In the genomic region with DNA sequence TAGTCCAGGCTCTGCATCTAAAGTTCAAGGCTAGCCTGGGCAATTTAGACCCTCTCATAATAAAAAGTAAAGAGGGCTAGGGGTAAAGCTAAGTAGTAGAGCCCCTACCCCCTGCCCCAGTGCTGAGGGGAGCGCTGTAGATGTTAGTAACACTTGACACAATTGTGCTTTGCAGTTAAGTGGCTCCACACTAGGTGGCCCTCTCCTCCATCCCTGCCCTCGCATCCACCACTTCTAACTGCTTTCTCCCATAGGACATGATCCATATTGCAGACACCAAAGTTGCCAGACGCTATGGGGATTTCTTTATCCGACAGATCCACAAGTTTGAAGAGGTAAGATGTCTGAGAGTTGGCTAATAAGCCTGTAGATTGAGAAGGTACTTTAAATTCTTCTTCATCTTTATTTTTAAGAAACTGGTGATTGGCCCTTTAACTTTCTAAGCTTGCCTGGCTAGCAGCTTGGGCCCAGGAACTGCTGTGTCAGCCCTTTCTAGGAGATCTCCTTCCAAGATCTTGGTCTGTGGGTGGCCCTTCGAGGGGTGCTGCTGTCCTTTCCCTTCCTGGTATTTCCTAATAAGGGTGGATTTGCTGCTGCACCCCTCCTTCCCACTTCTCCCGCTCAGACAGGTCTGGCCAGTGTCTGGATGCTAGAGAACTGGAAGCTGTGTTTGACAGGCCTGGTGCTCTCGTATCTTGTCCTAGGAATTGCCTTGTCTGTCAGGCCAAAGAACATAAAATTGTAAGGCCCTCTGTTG, we compare ENCODE assay signal across 9 mouse cellular contexts. TPM values are rescaled to one million over a fixed set of nuclear protein-coding genes. Genes with fewer than 3 reads are reported as not detected.
DNase-seq lines count a peak whose midpoint lies in the region; ATAC-seq and TF ChIP-seq lines count a peak whose summit lies in the region.
"Had no signal": no experiment of that assay in that cellular context is flagged by ENCODE, and none has a peak within 500 bp of the region (broad histone marks: within the 10 kb centered on the region; RNA-seq: fewer than 3 reads in every experiment).

No protein-coding gene starts in this region.

- WGBS in hindbrain, postnatal 0 days, result 69% methylated on average over 7 of the region's 7 CpGs
- 82% methylated on average over 7 of the region's 7 CpGs for WGBS in hindbrain, embryonic 12.5 days
- 49% methylated on average over 7 of the region's 7 CpGs for WGBS in lung, embryonic 14.5 days

- H3K4me3 ChIP-seq in hindbrain, postnatal 0 days (ENCODE audit: low read length), result no peak overlapping the region
- H3K4me3 ChIP-seq in hindbrain, embryonic 12.5 days, result no peak overlapping the region
- no peak overlapping the region for H3K4me3 ChIP-seq in lung, embryonic 14.5 days (ENCODE audit: low read depth, low read length)
- H3K4me3 ChIP-seq: neural tube, embryonic 13.5 days had no signal

- H3K4me1 ChIP-seq in hindbrain, postnatal 0 days (ENCODE audit: insufficient read depth, low read length), result 0 out of 2 replicates have a peak, but pooled peaks cover under 1% of the 10 kb centered on the region
- 0 out of 2 replicates have a peak, but pooled peaks cover 5% of the 10 kb centered on the region for H3K4me1 ChIP-seq in hindbrain, embryonic 12.5 days
- H3K4me1 ChIP-seq in lung, embryonic 14.5 days (ENCODE audit: insufficient read depth), result peaks cover 11% of the 10 kb centered on the region

- ATAC-seq in hindbrain, postnatal 0 days, result no peak
- ATAC-seq in hindbrain, embryonic 12.5 days (ENCODE audit: low FRiP score), result no peak
- peak; percentile 38; the same call in 1 of the 2 replicates for ATAC-seq in lung, embryonic 14.5 days (ENCODE audit: insufficient read depth)
- no peak for ATAC-seq in activated CD4-positive, CD25-positive, alpha-beta regulatory T cell, adult 4 months

- H3K9me3 ChIP-seq in hindbrain, postnatal 0 days (ENCODE audit: low read length), result no peaks in the 10 kb centered on the region
- no peaks in the 10 kb centered on the region for H3K9me3 ChIP-seq in hindbrain, embryonic 12.5 days (replicated peaks)
- H3K9me3 ChIP-seq in lung, embryonic 14.5 days (ENCODE audit: low read depth, low read length), result no peaks in the 10 kb centered on the region
- H3K9me3 ChIP-seq: neural tube, embryonic 13.5 days had no signal

- peak; percentile 70 for TF ChIP-seq CTCF in hindbrain, postnatal 0 days (IDR thresholded peaks at IDR 0.05; ENCODE audit: low read depth)
- TF ChIP-seq CTCF in lung, embryonic 14.5 days (IDR thresholded peaks at IDR 0.05; ENCODE audit: low read depth), result peak; percentile 70

- H3K27ac ChIP-seq in hindbrain, postnatal 0 days, result no peak overlapping the region
- no peak overlapping the region for H3K27ac ChIP-seq in hindbrain, embryonic 12.5 days
- no peak overlapping the region; the same call in 1 of the 2 replicates for H3K27ac ChIP-seq in lung, embryonic 14.5 days (ENCODE audit: low read depth)
- H3K27ac ChIP-seq: neural tube, embryonic 13.5 days had no signal

- H3K27me3 ChIP-seq in hindbrain, postnatal 0 days (ENCODE audit: insufficient read depth, low read length), result no peaks in the 10 kb centered on the region
- no peaks in the 10 kb centered on the region for H3K27me3 ChIP-seq in hindbrain, embryonic 12.5 days
- H3K27me3 ChIP-seq in lung, embryonic 14.5 days (ENCODE audit: insufficient read depth, low read length), result no peaks in the 10 kb centered on the region
- H3K27me3 ChIP-seq: neural tube, embryonic 13.5 days had no signal

- no peak overlapping the region for H3K9ac ChIP-seq in hindbrain, postnatal 0 days (replicated peaks; ENCODE audit: low read length)
- H3K9ac ChIP-seq in hindbrain, embryonic 12.5 days, result no peak overlapping the region
- H3K9ac ChIP-seq in lung, embryonic 14.5 days, result no peak overlapping the region
- H3K9ac ChIP-seq: neural tube, embryonic 13.5 days had no signal

- H3K36me3 ChIP-seq in hindbrain, postnatal 0 days (ENCODE audit: insufficient read depth, low read length), result peaks cover 51% of the 10 kb centered on the region
- peaks cover 78% of the 10 kb centered on the region for H3K36me3 ChIP-seq in hindbrain, embryonic 12.5 days
- H3K36me3 ChIP-seq in lung, embryonic 14.5 days (ENCODE audit: insufficient read depth), result peaks cover 77% of the 10 kb centered on the region

- peak; percentile 49 to 83 for DNase-seq in adrenal gland, adult (ENCODE audit: inconsistent age in 2 of 2, low spot score in 1 of 2)
- no peak for DNase-seq in adrenal gland, adult 8-10 months
- peak; percentile 63 for DNase-seq in hindbrain, postnatal 0 days (ENCODE audit: low spot score)
- DNase-seq in NIH3T3 (ENCODE audit: low read depth), result peak; percentile 79
- peak; percentile 63 for DNase-seq in lung, embryonic 14.5 days
- no peak for DNase-seq in embryo, embryonic 10.5 days (ENCODE audit: low spot score)

- no peak overlapping the region for H3K4me2 ChIP-seq in hindbrain, postnatal 0 days (ENCODE audit: low read depth, low read length)
- no peak overlapping the region for H3K4me2 ChIP-seq in hindbrain, embryonic 12.5 days (replicated peaks)
- H3K4me2 ChIP-seq in lung, embryonic 14.5 days, result no peak overlapping the region
- H3K4me2 ChIP-seq: neural tube, embryonic 13.5 days had no signal

RNA-seq across cellular contexts. Expression of gene Micall1, which starts 15.4 kb away (rescaled TPM):
- total RNA-seq in adrenal gland, adult 8-10 months (2022), result 10 to 100 TPM; 40.6 to 88.2 (median 55.8) TPM
- total RNA-seq in hindbrain, postnatal 0 days (2014; rRNA removed), result 28.1 and 36.4 TPM in 2 replicates
- 8.0 and 9.5 TPM in 2 replicates for polyA plus RNA-seq in hindbrain, postnatal 0 days (2015; fragmentation: Nextera tagmentation; extraction: Ambion mirVana)
- 12.4 and 16.3 TPM in 2 replicates for polyA plus RNA-seq in hindbrain, embryonic 12.5 days (2016; fragmentation: Nextera tagmentation; extraction: Ambion mirVana)
- polyA plus RNA-seq in lung, embryonic 14.5 days (2014; fragmentation: Nextera tagmentation; extraction: Ambion mirVana), result 7.5 and 9.0 TPM in 2 replicates
- polyA plus RNA-seq in activated CD4-positive, CD25-positive, alpha-beta regulatory T cell, adult 4 months (2017; shearing (Covaris generic)), result 10 to 100 TPM; 11.1 to 11.3 TPM

RNA-seq across cellular contexts. Expression of gene Eif3l, which starts 18.3 kb away (rescaled TPM):
- 100 to 1,000 TPM; 136 to 157 (median 140) TPM for total RNA-seq in adrenal gland, adult 8-10 months (2022)
- total RNA-seq in hindbrain, postnatal 0 days (2014; rRNA removed), result 221 and 229 TPM in 2 replicates
- 163 and 164 TPM in 2 replicates for polyA plus RNA-seq in hindbrain, postnatal 0 days (2015; fragmentation: Nextera tagmentation; extraction: Ambion mirVana)
- polyA plus RNA-seq in hindbrain, embryonic 12.5 days (2016; fragmentation: Nextera tagmentation; extraction: Ambion mirVana), result 190 and 196 TPM in 2 replicates
- polyA plus RNA-seq in lung, embryonic 14.5 days (2014; fragmentation: Nextera tagmentation; extraction: Ambion mirVana), result 243 and 249 TPM in 2 replicates
- polyA plus RNA-seq in activated CD4-positive, CD25-positive, alpha-beta regulatory T cell, adult 4 months (2017; shearing (Covaris generic)), result 100 to 1,000 TPM; 241 to 298 TPM

RNA-seq across cellular contexts. Expression of gene Ankrd54, which starts 30.6 kb away (rescaled TPM):
- total RNA-seq in adrenal gland, adult 8-10 months (2022), result 10 to 100 TPM; 24.6 to 34.9 (median 28.2) TPM
- 60.4 and 62.5 TPM in 2 replicates for total RNA-seq in hindbrain, postnatal 0 days (2014; rRNA removed)
- 36.7 and 42.4 TPM in 2 replicates for polyA plus RNA-seq in hindbrain, postnatal 0 days (2015; fragmentation: Nextera tagmentation; extraction: Ambion mirVana)
- 56.8 and 60.3 TPM in 2 replicates for polyA plus RNA-seq in hindbrain, embryonic 12.5 days (2016; fragmentation: Nextera tagmentation; extraction: Ambion mirVana)
- polyA plus RNA-seq in lung, embryonic 14.5 days (2014; fragmentation: Nextera tagmentation; extraction: Ambion mirVana), result 54.4 and 55.4 TPM in 2 replicates
- 1 to 10 TPM; 7.4 to 8.1 TPM for polyA plus RNA-seq in activated CD4-positive, CD25-positive, alpha-beta regulatory T cell, adult 4 months (2017; shearing (Covaris generic))

RNA-seq across cellular contexts. Expression of gene Polr2f, which starts 47.5 kb away (rescaled TPM):
- total RNA-seq in adrenal gland, adult 8-10 months (2022), result 100 to 1,000 TPM; 120 to 161 (median 139) TPM
- total RNA-seq in hindbrain, postnatal 0 days (2014; rRNA removed), result 49.9 and 50.1 TPM in 2 replicates
- 326 and 334 TPM in 2 replicates for polyA plus RNA-seq in hindbrain, postnatal 0 days (2015; fragmentation: Nextera tagmentation; extraction: Ambion mirVana)
- polyA plus RNA-seq in hindbrain, embryonic 12.5 days (2016; fragmentation: Nextera tagmentation; extraction: Ambion mirVana), result 298 and 337 TPM in 2 replicates
- 315 and 325 TPM in 2 replicates for polyA plus RNA-seq in lung, embryonic 14.5 days (2014; fragmentation: Nextera tagmentation; extraction: Ambion mirVana)
- 100 to 1,000 TPM; 105 to 132 TPM for polyA plus RNA-seq in activated CD4-positive, CD25-positive, alpha-beta regulatory T cell, adult 4 months (2017; shearing (Covaris generic))

RNA-seq across cellular contexts. Expression of gene 1700088E04Rik, which starts 47.8 kb away (rescaled TPM):
- 10 to 100 TPM in 2 of 4 experiments, 1 to 10 TPM in 2; 7.0 to 14.8 (median 10.2) TPM for total RNA-seq in adrenal gland, adult 8-10 months (2022)
- total RNA-seq in hindbrain, postnatal 0 days (2014; rRNA removed), result 6.0 and 10.1 TPM in 2 replicates
- 18.0 and 21.4 TPM in 2 replicates for polyA plus RNA-seq in hindbrain, postnatal 0 days (2015; fragmentation: Nextera tagmentation; extraction: Ambion mirVana)
- 13.4 and 15.8 TPM in 2 replicates for polyA plus RNA-seq in hindbrain, embryonic 12.5 days (2016; fragmentation: Nextera tagmentation; extraction: Ambion mirVana)
- 6.0 and 7.1 TPM in 2 replicates for polyA plus RNA-seq in lung, embryonic 14.5 days (2014; fragmentation: Nextera tagmentation; extraction: Ambion mirVana)
- polyA plus RNA-seq in activated CD4-positive, CD25-positive, alpha-beta regulatory T cell, adult 4 months (2017; shearing (Covaris generic)), result 1 to 10 TPM; 7.0 to 7.3 TPM

Comparison
In these comparisons a context has a peak if more than half of its experiments do, and no peak if none do; other contexts are left out.
1. DNase-seq: peak in adrenal gland, adult (2 of 2), hindbrain, postnatal 0 days (single experiment), NIH3T3 (single experiment) and lung, embryonic 14.5 days (single experiment); none in adrenal gland, adult 8-10 months (single experiment) and embryo, embryonic 10.5 days (single experiment).